Mouse (Mus musculus) cerebellum, adult 2 months (tissue): ENCODE results near the gene Mfsd13b. TPM values are rescaled to one million over a fixed set of nuclear protein-coding genes. Genes with fewer than 3 reads are reported as not detected.
"Not testable (repeated sequence)": the region's sequence is repeated elsewhere in the genome, so short reads cannot be mapped to it uniquely, and the experiment has no call there.

Source experiments
- DNase-seq, 2 experiments: peaks; one replicate each; pipeline ENCODE4 v3.0.0; 2021
- H3K27ac ChIP-seq: fragments of 200-500 bp; 2 replicates; pipeline ENCODE4 v1.5.1; 2012; ENCODE audit warnings: low read length, control low read depth, inconsistent platforms; ENCODE audit not compliant: insufficient read depth
- H3K27me3 ChIP-seq: fragments of 200-500 bp; 2 replicates; pipeline ENCODE4 v1.6.1; 2012; ENCODE audit warnings: inconsistent platforms, mild to moderate bottlenecking, low read length, moderate library complexity; ENCODE audit not compliant: control insufficient read depth, insufficient read depth
- H3K4me1 ChIP-seq: fragments of 200-500 bp; 2 replicates; pipeline ENCODE4 v1.6.1; 2011; ENCODE audit warnings: low read length; ENCODE audit not compliant: control insufficient read depth, insufficient read depth
- H3K4me3 ChIP-seq: fragments of 200-500 bp; replicated peaks from 2 replicates; pipeline ENCODE3; 2011; ENCODE audit warnings: mild to moderate bottlenecking, low read depth, low read length, control low read depth; ENCODE audit not compliant: insufficient read depth
- CTCF ChIP-seq: fragments of 200-500 bp; IDR thresholded peaks from 2 replicates; pipeline ENCODE4 v1.5.1; 2011; ENCODE audit warnings: low read depth, mild to moderate bottlenecking, control low read depth, low read length, moderate library complexity, borderline replicate concordance; ENCODE audit not compliant: insufficient read depth
- POLR2A ChIP-seq: fragments of 200-500 bp; IDR thresholded peaks from 2 replicates; pipeline ENCODE4 v1.6.1; 2011; ENCODE audit warnings: low read length, control low read depth, borderline replicate concordance; ENCODE audit not compliant: insufficient read depth
- WGBS: fragments of 180-500 bp; shearing (Covaris S2); methylation state at CpG from one replicate; pipeline ENCODE4 v1.1.7; 2018; 5-methylcytosine and 5-hydroxymethylcytosine counted together
- polyA plus RNA-seq: library from polyadenylated mRNA; depleted of rRNA; stranded (reverse); fragments of >200 nt; gene quantifications from 2 replicates; pipeline ENCODE4 v1.2.3, GENCODE M21; 2012

Gene Mfsd13b
- polyA plus RNA-seq, 1 experiment = 0.61 TPM

- no peak for DNase-seq
- 80% methylated on average over 5 of the region's 5 CpGs for WGBS
- Histone ChIP-seq H3K27ac (no peak overlapping the region), H3K4me1 (no peaks in the 10 kb centered on the region), H3K27me3 (no peaks in the 10 kb centered on the region), H3K4me3 (no peak overlapping the region)
- TF ChIP-seq CTCF = no peak
Observed at GRCm38 (mm10) chr7:120970112-120970511, 12.2 kb upstream of the Mfsd13b start.

GRCm38 (mm10) chr7:120972471-120972870, 9.8 kb upstream of the Mfsd13b start:
- not testable (repeated sequence) for H3K4me3 ChIP-seq, H3K4me1 ChIP-seq, H3K27ac ChIP-seq, H3K27me3 ChIP-seq, DNase-seq
- 68% methylated on average over 2 of the region's 2 CpGs for WGBS

GRCm38 (mm10) chr7:120974001-120974400, 8.3 kb upstream of the Mfsd13b start:
- Histone ChIP-seq H3K4me1 (no peaks in the 10 kb centered on the region), H3K4me3 (no peak overlapping the region), H3K27me3 (no peaks in the 10 kb centered on the region), H3K27ac (no peak overlapping the region)
- DNase-seq = no peak
- no peak for TF ChIP-seq POLR2A
- no peak for TF ChIP-seq CTCF
- 82% methylated on average over 3 of the region's 3 CpGs for WGBS

GRCm38 (mm10) chr7:120977063-120977462, 5.2 kb upstream of the Mfsd13b start:
- H3K27me3 ChIP-seq = no peaks in the 10 kb centered on the region
- H3K27ac ChIP-seq = no peak overlapping the region
- no peak for DNase-seq
- WGBS = 48% methylated on average over 7 of the region's 7 CpGs
- TF ChIP-seq POLR2A (no peak), CTCF (no peak)
- H3K4me3 ChIP-seq = no peak overlapping the region
- no peaks in the 10 kb centered on the region; the same call in 1 of the 2 replicates for H3K4me1 ChIP-seq

- TF ChIP-seq CTCF (no peak), POLR2A (no peak)
- H3K27me3 ChIP-seq = no peaks in the 10 kb centered on the region
- DNase-seq = no peak
- H3K4me3 ChIP-seq = no peak overlapping the region
- no peak overlapping the region for H3K27ac ChIP-seq
- WGBS = 90% methylated on average over 4 of the region's 4 CpGs
- H3K4me1 ChIP-seq = no peaks in the 10 kb centered on the region; the same call in 1 of the 2 replicates
Observed at GRCm38 (mm10) chr7:120980041-120980440, 2.3 kb upstream of the Mfsd13b start.

- DNase-seq = peak; percentile 53 to 64
- TF ChIP-seq POLR2A (no peak), CTCF (no peak)
- WGBS = 6% methylated on average over 39 of the region's 39 CpGs
- no peaks in the 10 kb centered on the region; the same call in 1 of the 2 replicates for H3K4me1 ChIP-seq
- H3K27me3 ChIP-seq = no peaks in the 10 kb centered on the region
- peak overlapping the region; percentile 74 for H3K4me3 ChIP-seq
- no peak overlapping the region for H3K27ac ChIP-seq
Observed at GRCm38 (mm10) chr7:120980931-120981924, 1.1 kb upstream of the Mfsd13b start.

- TF ChIP-seq CTCF = no peak
- TF ChIP-seq POLR2A = no peak
- Histone ChIP-seq H3K4me1 (no peaks in the 10 kb centered on the region; the same call in 1 of the 2 replicates), H3K27me3 (no peaks in the 10 kb centered on the region), H3K27ac (no peak overlapping the region), H3K4me3 (no peak overlapping the region)
- DNase-seq = peak in 1 of 2 experiments; percentile 7
- WGBS = 16% methylated on average over 7 of the region's 7 CpGs
Observed at GRCm38 (mm10) chr7:120982968-120983367, 659 bp downstream of the Mfsd13b start.

- no peaks in the 10 kb centered on the region for H3K27me3 ChIP-seq
- H3K27ac ChIP-seq = no peak overlapping the region
- no peak overlapping the region for H3K4me3 ChIP-seq
- DNase-seq = no peak
- H3K4me1 ChIP-seq = no peaks in the 10 kb centered on the region
- 46% methylated on average over 8 of the region's 8 CpGs for WGBS
- TF ChIP-seq POLR2A (no peak), CTCF (no peak)
Observed at GRCm38 (mm10) chr7:120991191-120991590, 8.9 kb downstream of the Mfsd13b start.
